Mouse (Mus musculus) MEL (cell line): ENCODE measurements at regions not wholly inside any gene's neighbourhood (a gene's known extent, or its start where the extent isn't known, plus 50 kb on each side); places are given as distances from the start of the nearest gene placed in this dataset.

ENCODE experiments used
- BHLHE40 ChIP-seq: IDR thresholded peaks from 2 replicates; pipeline ENCODE4 v1.6.1; 2012; ENCODE audit warnings: low read depth, mild to moderate bottlenecking, inconsistent platforms, low read length, improper control_type of control experiment, borderline replicate concordance
- CHD1 ChIP-seq: IDR thresholded peaks from 2 replicates; pipeline ENCODE4 v1.6.1; 2012; ENCODE audit warnings: low read depth, mild to moderate bottlenecking, inconsistent platforms, low read length, improper control_type of control experiment
- CTCF ChIP-seq, 3 experiments: IDR thresholded peaks in 2 of 3; conservative IDR thresholded peaks in 1 of 3; 2 replicates each; pipeline ENCODE4 v1.5.1; 2011 to 2012; ENCODE audit warnings: low read length in 3 of 3, low read depth in 2 of 3, mild to moderate bottlenecking in 2 of 3, improper control_type of control experiment in 1 of 3, inconsistent platforms in 1 of 3, mixed read lengths in 1 of 3, moderate library complexity in 1 of 3; ENCODE audit not compliant: control insufficient read depth in 1 of 3, insufficient read depth in 1 of 3, poor library complexity in 1 of 3, severe bottlenecking in 1 of 3
- GATA1 ChIP-seq: IDR thresholded peaks from 2 replicates; pipeline ENCODE4 v1.6.1; 2011; ENCODE audit warnings: low read depth, low read length, improper control_type of control experiment
- POLR2A ChIP-seq, 2 experiments: IDR thresholded peaks; 2 replicates each; pipeline ENCODE4 v1.6.1; 2011 to 2012; ENCODE audit warnings: low read length in 2 of 2, mild to moderate bottlenecking in 2 of 2, control low read depth in 1 of 2, improper control_type of control experiment in 1 of 2, low read depth in 1 of 2, moderate library complexity in 1 of 2; ENCODE audit not compliant: control insufficient read depth in 1 of 2, insufficient read depth in 1 of 2, poor library complexity in 1 of 2

DNA sequence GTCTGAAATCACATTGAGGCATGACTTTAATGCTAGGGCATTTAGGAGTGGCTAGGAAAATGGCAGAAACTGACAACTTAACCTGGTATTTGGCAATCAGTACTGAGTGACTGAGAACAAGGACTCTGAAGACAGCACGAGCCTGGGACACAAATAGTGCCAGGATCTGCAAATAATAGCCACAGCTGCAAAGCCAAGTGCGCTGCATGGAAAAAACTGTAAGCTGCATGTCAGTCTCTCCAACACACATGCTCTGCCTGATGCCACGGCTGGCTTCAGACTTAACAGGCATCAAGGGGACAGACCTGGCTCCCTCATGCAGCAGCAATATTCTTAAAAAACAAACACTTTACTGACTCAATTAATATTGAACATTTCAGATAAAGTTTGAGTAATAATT is 530.7 kb downstream of the Etv1 start:
- TF ChIP-seq CHD1 (no peak), CTCF (IDR thresholded peaks at IDR 0.05 in 2 of 3, conservative IDR thresholded peaks at IDR 0.05 in 1 of 3; ENCODE audit: control insufficient read depth in 1 of 3, insufficient read depth in 1 of 3, low read depth in 2 of 3, low read length in 3 of 3, poor library complexity in 1 of 3, severe bottlenecking in 1 of 3) (no peak), POLR2A (IDR thresholded peaks at IDR 0.05; ENCODE audit: control insufficient read depth in 1 of 2, insufficient read depth in 1 of 2, low read depth in 1 of 2, low read length in 2 of 2, poor library complexity in 1 of 2) (no peak), GATA1 (no peak), BHLHE40 (no peak)
